Mouse (Mus musculus): ENCODE results near the gene Ttll8. TPM values are rescaled to one million over a fixed set of nuclear protein-coding genes. Genes with fewer than 3 reads are reported as not detected.
A peak's percentile ranks its signal among the peaks of the same experiment; 100 is the strongest.

The Ttll8 gene
- polyA plus RNA-seq, 1 experiment from 2014 or later, result not detected

DNA sequence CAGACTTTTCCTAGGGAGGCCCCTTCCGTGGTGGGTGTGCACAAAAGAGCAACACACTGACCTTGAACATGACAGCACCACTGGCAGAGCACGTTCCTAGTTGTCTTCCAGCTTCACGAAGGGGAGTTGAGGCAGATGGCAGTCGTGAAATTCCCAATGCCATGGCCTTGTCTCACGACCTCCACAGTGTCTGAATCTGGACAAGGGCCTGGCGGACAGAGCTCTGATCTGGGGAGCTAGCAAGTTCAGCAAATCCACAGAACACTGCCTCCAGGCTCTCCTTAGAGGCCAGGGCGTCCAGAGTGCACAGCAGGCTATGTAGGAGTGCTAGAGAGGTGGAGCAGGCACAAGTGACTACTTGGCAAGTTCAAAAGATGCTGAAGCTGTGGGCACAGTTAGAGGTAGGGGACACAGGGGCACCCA is 87.3 kb downstream of the Ttll8 start:
- 49% methylated on average over 7 of the region's 7 CpGs for WGBS
- H3K36me3 ChIP-seq, result peaks cover 30% of the 10 kb centered on the region
- H3K4me1 ChIP-seq (replicated peaks), result peaks cover 52% of the 10 kb centered on the region
- no peak overlapping the region for H3K4me3 ChIP-seq (replicated peaks)
- no peak for ATAC-seq (ENCODE audit: insufficient number of reproducible peaks, insufficient read depth, low FRiP score, low TSS enrichment, low read depth)
- H3K27me3 ChIP-seq, result no peaks in the 10 kb centered on the region
- peak overlapping the region; percentile 73 for H3K27ac ChIP-seq
- H3K9ac ChIP-seq (replicated peaks), result no peak overlapping the region
- H3K9me3 ChIP-seq, result peaks cover 3% of the 10 kb centered on the region; the same call in 1 of the 2 replicates
- H3K4me2 ChIP-seq, result no peak overlapping the region

GRCm38 (mm10) chr15:88865888-88866695 is 88.1 kb downstream of the Ttll8 start:
- peaks cover 30% of the 10 kb centered on the region for H3K36me3 ChIP-seq
- H3K9ac ChIP-seq (replicated peaks), result no peak overlapping the region
- H3K4me1 ChIP-seq (replicated peaks), result peaks cover 57% of the 10 kb centered on the region
- ATAC-seq (ENCODE audit: insufficient number of reproducible peaks, insufficient read depth, low FRiP score, low TSS enrichment, low read depth), result no peak
- 76% methylated on average over 4 of the region's 4 CpGs for WGBS
- no peak overlapping the region for H3K27ac ChIP-seq
- H3K4me2 ChIP-seq, result no peak overlapping the region
- H3K9me3 ChIP-seq, result peaks cover 3% of the 10 kb centered on the region; the same call in 1 of the 2 replicates
- no peaks in the 10 kb centered on the region for H3K27me3 ChIP-seq
- no peak overlapping the region for H3K4me3 ChIP-seq (replicated peaks)

GRCm38 (mm10) chr15:88865061-88865460 is 89.2 kb downstream of the Ttll8 start:
- peaks cover 30% of the 10 kb centered on the region for H3K36me3 ChIP-seq
- no peaks in the 10 kb centered on the region for H3K27me3 ChIP-seq
- peak overlapping the region; percentile 90 for H3K4me3 ChIP-seq (replicated peaks)
- no peak for ATAC-seq (ENCODE audit: insufficient number of reproducible peaks, insufficient read depth, low FRiP score, low TSS enrichment, low read depth)
- 79% methylated on average over 14 of the region's 14 CpGs for WGBS
- H3K27ac ChIP-seq, result 0 out of 2 replicates have a peak overlapping the region, but pooled peaks have one; percentile 95
- no peak overlapping the region for H3K9ac ChIP-seq (replicated peaks)
- peaks cover 3% of the 10 kb centered on the region; the same call in 1 of the 2 replicates for H3K9me3 ChIP-seq
- peaks cover 57% of the 10 kb centered on the region for H3K4me1 ChIP-seq (replicated peaks)
- peak overlapping the region; percentile 98 for H3K4me2 ChIP-seq

DNA sequence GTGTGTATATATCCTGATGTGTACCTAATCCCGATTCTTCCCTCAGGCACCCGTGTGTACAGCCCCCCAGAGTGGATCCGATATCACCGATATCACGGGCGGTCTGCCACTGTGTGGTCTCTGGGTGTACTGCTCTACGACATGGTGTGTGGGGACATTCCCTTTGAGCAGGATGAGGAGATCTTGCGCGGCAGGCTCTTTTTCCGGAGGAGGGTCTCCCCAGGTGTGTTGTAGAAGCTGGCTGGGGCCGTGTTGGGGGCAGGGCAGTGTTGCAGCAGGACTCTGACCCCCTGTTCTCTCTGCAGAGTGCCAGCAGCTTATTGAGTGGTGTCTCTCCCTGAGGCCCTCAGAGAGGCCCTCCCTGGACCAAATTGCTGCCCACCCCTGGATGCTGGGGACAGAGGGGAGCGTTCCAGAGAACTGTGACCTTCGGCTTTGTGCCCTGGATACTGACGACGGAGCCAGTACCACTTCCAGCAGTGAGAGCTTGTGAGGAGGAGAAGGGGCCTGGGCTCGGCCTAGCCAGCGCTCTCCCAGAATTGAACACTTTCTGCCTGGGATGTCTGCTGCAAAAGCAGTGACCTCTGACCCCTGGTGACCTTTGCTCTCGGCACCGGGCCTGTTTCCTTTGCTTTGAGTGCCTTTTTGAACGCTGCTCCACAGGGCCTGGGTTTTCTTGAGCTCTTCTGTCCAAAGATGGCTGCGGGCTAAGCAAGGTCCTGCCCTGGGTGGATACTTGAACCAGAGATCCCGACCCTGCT is 89.8 kb downstream of the Ttll8 start:
- Histone ChIP-seq H3K9ac (replicated peaks) (peak overlapping the region; percentile 42), H3K9me3 (peaks cover 3% of the 10 kb centered on the region; the same call in 1 of the 2 replicates), H3K36me3 (peaks cover 30% of the 10 kb centered on the region), H3K4me3 (replicated peaks) (peak overlapping the region; percentile 90), H3K27ac (peak overlapping the region; percentile 95), H3K27me3 (no peaks in the 10 kb centered on the region), H3K4me1 (replicated peaks) (peaks cover 57% of the 10 kb centered on the region), H3K4me2 (peak overlapping the region; percentile 98)
- 49% methylated on average over 22 of the region's 22 CpGs for WGBS
- no peak; the same call in 1 of the 2 replicates for ATAC-seq (ENCODE audit: insufficient number of reproducible peaks, insufficient read depth, low FRiP score, low TSS enrichment, low read depth)

DNA sequence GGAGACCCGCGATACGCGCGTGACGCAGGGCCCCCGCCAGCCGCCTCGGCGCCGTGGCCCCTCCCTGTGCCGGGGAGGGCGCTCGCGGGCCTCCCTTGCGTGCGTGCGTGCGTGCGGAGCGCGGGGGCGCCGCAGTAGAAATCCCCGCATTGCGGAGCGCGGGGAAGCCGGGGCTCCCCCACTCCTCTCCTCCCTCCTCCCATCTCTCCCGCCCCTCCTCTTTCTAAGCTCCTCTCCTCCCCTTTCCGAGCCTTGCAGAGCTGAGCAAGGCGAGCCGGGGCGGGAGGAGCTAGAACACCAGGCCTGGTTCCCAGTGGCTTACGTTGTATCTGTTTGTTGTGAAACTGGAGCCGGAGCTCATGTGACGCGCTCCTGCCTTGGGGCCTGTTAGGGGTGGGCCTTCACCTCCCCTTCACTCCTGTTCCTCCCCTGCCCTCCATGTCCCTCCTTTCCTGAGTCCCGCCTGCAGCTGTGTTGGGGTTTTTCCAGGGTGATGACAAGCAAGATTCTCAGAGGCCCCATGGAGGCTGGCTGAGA is 90.5 kb downstream of the Ttll8 start:
- peak; percentile 79 for ATAC-seq (ENCODE audit: insufficient number of reproducible peaks, insufficient read depth, low FRiP score, low TSS enrichment, low read depth)
- peak overlapping the region; percentile 95 for H3K27ac ChIP-seq
- H3K4me1 ChIP-seq (replicated peaks), result peaks cover 57% of the 10 kb centered on the region
- peak overlapping the region; percentile 98 for H3K4me2 ChIP-seq
- H3K36me3 ChIP-seq, result peaks cover 30% of the 10 kb centered on the region
- H3K27me3 ChIP-seq, result no peaks in the 10 kb centered on the region
- WGBS, result under 1% methylated on average over 30 of the region's 39 CpGs
- peak overlapping the region; percentile 90 for H3K4me3 ChIP-seq (replicated peaks)
- peaks cover 3% of the 10 kb centered on the region; the same call in 1 of the 2 replicates for H3K9me3 ChIP-seq
- H3K9ac ChIP-seq (replicated peaks), result peak overlapping the region; percentile 90

DNA sequence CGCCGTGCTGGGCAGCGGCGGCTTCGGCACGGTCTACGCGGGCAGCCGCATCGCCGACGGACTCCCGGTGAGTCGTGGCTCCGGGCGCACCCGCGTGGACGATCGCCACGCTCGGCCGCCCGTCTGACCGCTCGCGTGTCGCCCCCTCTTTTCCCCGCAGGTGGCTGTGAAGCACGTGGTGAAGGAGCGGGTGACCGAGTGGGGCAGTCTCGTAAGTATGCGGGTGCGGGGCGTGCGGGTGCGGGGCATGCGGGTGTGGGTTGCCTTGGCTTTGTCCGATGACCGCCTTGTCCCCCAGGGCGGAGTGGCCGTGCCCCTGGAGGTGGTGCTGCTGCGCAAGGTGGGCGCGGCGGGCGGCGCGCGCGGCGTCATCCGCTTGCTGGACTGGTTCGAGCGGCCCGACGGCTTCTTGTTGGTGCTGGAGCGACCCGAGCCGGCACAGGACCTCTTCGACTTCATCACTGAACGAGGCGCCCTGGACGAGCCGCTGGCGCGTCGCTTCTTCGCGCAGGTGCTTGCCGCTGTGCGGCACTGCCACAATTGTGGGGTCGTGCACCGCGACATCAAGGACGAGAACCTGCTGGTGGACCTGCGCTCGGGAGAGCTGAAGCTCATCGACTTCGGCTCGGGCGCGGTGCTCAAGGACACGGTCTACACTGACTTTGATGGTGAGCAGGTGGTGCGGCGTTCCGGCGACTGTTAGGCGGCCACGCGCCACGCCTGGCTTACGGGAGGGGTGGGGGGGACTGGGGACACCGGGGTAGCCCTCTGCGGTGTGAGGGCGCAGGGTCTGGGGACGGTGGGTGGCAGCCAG is 91.1 kb downstream of the Ttll8 start:
- peak overlapping the region; percentile 90 for H3K4me3 ChIP-seq (replicated peaks)
- under 1% methylated on average over 98 of the region's 98 CpGs for WGBS
- H3K27me3 ChIP-seq, result no peaks in the 10 kb centered on the region
- H3K36me3 ChIP-seq, result peaks cover 30% of the 10 kb centered on the region
- peak; percentile 0; the same call in 1 of the 2 replicates for ATAC-seq (ENCODE audit: insufficient number of reproducible peaks, insufficient read depth, low FRiP score, low TSS enrichment, low read depth)
- peak overlapping the region; percentile 95 for H3K27ac ChIP-seq
- H3K4me1 ChIP-seq (replicated peaks), result peaks cover 55% of the 10 kb centered on the region
- H3K4me2 ChIP-seq, result peak overlapping the region; percentile 98
- peak overlapping the region; percentile 90 for H3K9ac ChIP-seq (replicated peaks)
- no peaks in the 10 kb centered on the region for H3K9me3 ChIP-seq

GRCm38 (mm10) chr15:88861772-88862622 is 92.2 kb downstream of the Ttll8 start, which contains the start of gene Pim3:
Gene Pim3 (plus strand): TSS chr15:88862186.
- H3K4me3 ChIP-seq (replicated peaks), result peak within 1 kb of the TSS; percentile 90
- ATAC-seq (ENCODE audit: insufficient number of reproducible peaks, insufficient read depth, low FRiP score, low TSS enrichment, low read depth), result peak; percentile 83
- WGBS, result under 1% methylated on average over 104 of the region's 107 CpGs
- H3K9ac ChIP-seq (replicated peaks), result peak within 1 kb of the TSS; percentile 90
- H3K9me3 ChIP-seq, result no peaks in the 10 kb centered on the region
- H3K27ac ChIP-seq, result peak within 1 kb of the TSS; percentile 95
- H3K36me3 ChIP-seq, result peaks cover 30% of the 10 kb centered on the region
- H3K4me1 ChIP-seq (replicated peaks), result peaks cover 44% of the 10 kb centered on the region
- H3K27me3 ChIP-seq, result no peaks in the 10 kb centered on the region
- H3K4me2 ChIP-seq, result peak within 1 kb of the TSS; percentile 98

- Histone ChIP-seq H3K9me3 (no peaks in the 10 kb centered on the region), H3K4me3 (replicated peaks) (no peak overlapping the region), H3K36me3 (peaks cover 17% of the 10 kb centered on the region), H3K27ac (no peak overlapping the region; the same call in 1 of the 2 replicates), H3K4me2 (peak overlapping the region; percentile 98; the same call in 1 of the 2 replicates), H3K9ac (replicated peaks) (no peak overlapping the region), H3K4me1 (replicated peaks) (peaks cover 32% of the 10 kb centered on the region), H3K27me3 (no peaks in the 10 kb centered on the region)
- 84% methylated on average over 3 of the region's 3 CpGs for WGBS
- no peak for ATAC-seq (ENCODE audit: insufficient number of reproducible peaks, insufficient read depth, low FRiP score, low TSS enrichment, low read depth)
These were observed 93.4 kb downstream of the Ttll8 start for GRCm38 (mm10) chr15:88860781-88861180.

- peaks cover 29% of the 10 kb centered on the region for H3K4me1 ChIP-seq (replicated peaks)
- WGBS, result 72% methylated on average over 8 of the region's 8 CpGs
- no peaks in the 10 kb centered on the region for H3K27me3 ChIP-seq
These were observed 94.8 kb downstream of the Ttll8 start for GRCm38 (mm10) chr15:88859206-88859970.

More at GRCm38 (mm10) chr15:88859206-88859970, 94.8 kb downstream of the Ttll8 start:
- no peak overlapping the region for H3K4me2 ChIP-seq
- no peaks in the 10 kb centered on the region for H3K9me3 ChIP-seq
- H3K9ac ChIP-seq (replicated peaks), result no peak overlapping the region
- no peak for ATAC-seq (ENCODE audit: insufficient number of reproducible peaks, insufficient read depth, low FRiP score, low TSS enrichment, low read depth)
- no peak overlapping the region for H3K27ac ChIP-seq
- H3K4me3 ChIP-seq (replicated peaks), result no peak overlapping the region
- peaks cover 3% of the 10 kb centered on the region; the same call in 1 of the 2 replicates for H3K36me3 ChIP-seq
